Mouse (Mus musculus): ENCODE measurements around the gene Gm4303.
"Not testable (repeated sequence)": the region's sequence is repeated elsewhere in the genome, so short reads cannot be mapped to it uniquely, and the experiment has no call there.

Gm4303 gene

GRCm38 (mm10) chr10:100345672-100346071, at the start of gene Gm4303:
Gene Gm4303 (plus strand): TSS chr10:100345972.
- DNase-seq (ENCODE audit: low read depth, low spot score) = not testable (repeated sequence)

GRCm38 (mm10) chr10:100296105-100296504, 49.7 kb upstream of the Gm4303 start:
- DNase-seq (ENCODE audit: low read depth, low spot score) = no peak

- not testable (repeated sequence) for DNase-seq (ENCODE audit: low read depth, low spot score)
These were observed 45.7 kb upstream of the Gm4303 start for GRCm38 (mm10) chr10:100300106-100300505.

- not testable (repeated sequence) for DNase-seq (ENCODE audit: low read depth, low spot score)
These were observed 10.4 kb upstream of the Gm4303 start, which contains the start of gene Gm4301 for GRCm38 (mm10) chr10:100335376-100335775. Gene Gm4301 (plus strand): TSS chr10:100335676.

GRCm38 (mm10) chr10:100340536-100340935, 5.2 kb upstream of the Gm4303 start, which contains the start of gene Gm4302:
Gene Gm4302 (plus strand): TSS chr10:100340836.
- not testable (repeated sequence) for DNase-seq (ENCODE audit: low read depth, low spot score)

GRCm38 (mm10) chr10:100350793-100351192, 5.0 kb downstream of the Gm4303 start, which contains the start of gene Gm4305:
Gene Gm4305 (plus strand): TSS chr10:100351093.
- DNase-seq (ENCODE audit: low read depth, low spot score) = not testable (repeated sequence)

- not testable (repeated sequence) for DNase-seq (ENCODE audit: low read depth, low spot score)
These were observed 11.1 kb downstream of the Gm4303 start for GRCm38 (mm10) chr10:100356841-100357240.

- DNase-seq (ENCODE audit: low read depth, low spot score) = not testable (repeated sequence)
These were observed 15.3 kb downstream of the Gm4303 start, which contains the start of gene Gm4307 for GRCm38 (mm10) chr10:100361038-100361437. Gene Gm4307 (plus strand): TSS chr10:100361338.

GRCm38 (mm10) chr10:100382460-100382859, 36.7 kb downstream of the Gm4303 start, which contains the start of gene Gm4312:
Gene Gm4312 (minus strand): TSS chr10:100382560.
- DNase-seq (ENCODE audit: low read depth, low spot score) = not testable (repeated sequence)

Measured in ES-CJ7 (cell line).